Mouse (Mus musculus) forebrain, embryonic 13.5 days (tissue): ENCODE data around the gene Lmntd1. TPM values are rescaled to one million over a fixed set of nuclear protein-coding genes. Genes with fewer than 3 reads are reported as not detected.

Experiments
- ATAC-seq: fragments of 200-750 bp; cut with Nextera tagmentation; 2 replicates; pipeline ENCODE4 v1.8.0; 2017
- H3K27ac ChIP-seq: fragments of 300-500 bp; sonication (generic); 2 replicates; pipeline ENCODE4 v1.5.1; 2015; ENCODE audit warnings: inconsistent platforms, mild to moderate bottlenecking, moderate library complexity
- H3K27me3 ChIP-seq: fragments of 300-500 bp; sonication (generic); 2 replicates; pipeline ENCODE4 v1.6.1; 2015; ENCODE audit warnings: mild to moderate bottlenecking, inconsistent platforms
- H3K36me3 ChIP-seq: fragments of 300-500 bp; sonication (generic); 2 replicates; pipeline ENCODE4 v1.6.1; 2015; ENCODE audit warnings: mild to moderate bottlenecking, inconsistent platforms; ENCODE audit not compliant: poor library complexity, severe bottlenecking
- H3K4me1 ChIP-seq: fragments of 300-500 bp; sonication (generic); 2 replicates; pipeline ENCODE4 v1.6.1; 2015; ENCODE audit warnings: inconsistent platforms
- H3K4me2 ChIP-seq: fragments of 300-500 bp; sonication (generic); 2 replicates; pipeline ENCODE4 v1.6.1; 2015; ENCODE audit warnings: inconsistent platforms, mild to moderate bottlenecking, moderate library complexity
- H3K4me3 ChIP-seq: fragments of 300-500 bp; sonication (generic); 2 replicates; pipeline ENCODE4 v1.5.1; 2015; ENCODE audit warnings: mild to moderate bottlenecking, inconsistent platforms
- H3K9ac ChIP-seq: fragments of 300-500 bp; sonication (generic); 2 replicates; pipeline ENCODE4 v1.6.1; 2015; ENCODE audit warnings: mild to moderate bottlenecking, inconsistent platforms
- H3K9me3 ChIP-seq: fragments of 300-500 bp; sonication (generic); replicated peaks from 2 replicates; pipeline ENCODE4 v1.6.1; 2016; ENCODE audit warnings: inconsistent platforms
- WGBS: fragments of 180-500 bp; shearing (Covaris S2); methylation state at CpG from one replicate; pipeline ENCODE4 v1.1.7; 2015; 5-methylcytosine and 5-hydroxymethylcytosine counted together
- polyA plus RNA-seq: library from polyadenylated mRNA; unstranded; fragments of >200 nt; fragmentation: Nextera tagmentation; extraction: Ambion mirVana; gene quantifications from 2 replicates; pipeline ENCODE4 v1.2.1, GENCODE M21; 2015

Lmntd1 gene
- polyA plus RNA-seq, 1 experiment from 2014 or later, result 0.45 TPM

GRCm38 (mm10) chr6:145438851-145439250 lies 175.3 kb downstream of the Lmntd1 start:
- Histone ChIP-seq H3K27me3 (no peaks in the 10 kb centered on the region), H3K9ac (no peak overlapping the region), H3K4me2 (no peak overlapping the region), H3K36me3 (no peaks in the 10 kb centered on the region), H3K4me1 (no peaks in the 10 kb centered on the region), H3K9me3 (no peaks in the 10 kb centered on the region), H3K4me3 (no peak overlapping the region), H3K27ac (no peak overlapping the region)
- WGBS, result 85% methylated on average over 5 of the region's 5 CpGs
- no peak for ATAC-seq

DNA sequence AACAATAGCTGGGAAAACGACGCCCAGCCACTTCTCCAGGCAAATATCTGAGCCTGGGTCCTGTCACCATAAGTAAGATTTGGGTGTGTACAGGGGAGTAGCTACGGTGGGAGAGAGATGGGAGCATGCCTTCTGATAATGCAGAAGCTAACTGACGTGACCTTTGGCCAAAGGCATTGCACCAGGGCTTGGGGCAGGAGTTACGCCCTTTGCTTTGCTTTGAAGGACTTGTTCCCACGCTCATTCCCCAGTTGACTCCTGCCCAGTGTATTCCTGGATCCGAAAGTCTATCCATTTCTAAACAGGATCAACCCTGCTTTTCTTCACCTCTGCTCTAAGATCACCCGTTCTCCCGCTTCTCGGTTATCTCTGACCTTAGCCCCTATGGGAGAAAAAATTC lies 178.4 kb downstream of the Lmntd1 start:
- no peak overlapping the region for H3K9ac ChIP-seq
- no peak overlapping the region for H3K27ac ChIP-seq
- H3K36me3 ChIP-seq, result no peaks in the 10 kb centered on the region
- H3K4me3 ChIP-seq, result no peak overlapping the region
- peaks cover 7% of the 10 kb centered on the region; the same call in 1 of the 2 replicates for H3K4me1 ChIP-seq
- WGBS, result 86% methylated on average over 10 of the region's 10 CpGs
- no peaks in the 10 kb centered on the region for H3K9me3 ChIP-seq
- no peaks in the 10 kb centered on the region for H3K27me3 ChIP-seq
- no peak overlapping the region for H3K4me2 ChIP-seq
- ATAC-seq, result no peak

DNA sequence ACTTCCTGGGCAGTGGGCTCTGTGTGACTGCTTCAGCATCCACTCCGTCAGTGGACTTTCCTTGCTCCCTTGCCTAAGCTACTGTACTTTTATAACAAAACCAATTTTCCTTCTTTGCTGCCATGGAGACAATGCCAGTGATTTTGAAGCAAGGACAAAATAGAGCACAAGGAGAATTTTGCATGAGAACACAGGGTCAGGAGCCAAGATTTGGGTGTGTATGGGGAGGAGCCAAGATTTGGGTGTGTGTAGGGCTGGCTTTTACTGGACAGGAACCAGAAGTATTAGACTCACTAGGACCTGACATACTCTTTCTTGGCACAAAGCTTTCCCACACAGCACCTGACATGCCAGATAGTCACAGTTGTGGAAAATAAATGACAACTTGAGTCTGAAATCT lies 179.0 kb downstream of the Lmntd1 start:
- no peak overlapping the region for H3K9ac ChIP-seq
- H3K4me2 ChIP-seq, result no peak overlapping the region
- no peaks in the 10 kb centered on the region for H3K9me3 ChIP-seq
- no peak for ATAC-seq
- H3K27ac ChIP-seq, result no peak overlapping the region
- no peaks in the 10 kb centered on the region for H3K27me3 ChIP-seq
- H3K4me3 ChIP-seq, result no peak overlapping the region
- H3K36me3 ChIP-seq, result no peaks in the 10 kb centered on the region
- 100% methylated on average over 1 of the region's 1 CpGs for WGBS
- peaks cover 7% of the 10 kb centered on the region; the same call in 1 of the 2 replicates for H3K4me1 ChIP-seq

- H3K27me3 ChIP-seq, result no peaks in the 10 kb centered on the region
- WGBS, result 82% methylated on average over 8 of the region's 8 CpGs
- H3K9ac ChIP-seq, result no peak overlapping the region
- H3K9me3 ChIP-seq, result no peaks in the 10 kb centered on the region
- no peaks in the 10 kb centered on the region for H3K36me3 ChIP-seq
- H3K4me2 ChIP-seq, result no peak overlapping the region
- no peak overlapping the region for H3K27ac ChIP-seq
- peaks cover 7% of the 10 kb centered on the region; the same call in 1 of the 2 replicates for H3K4me1 ChIP-seq
- no peak for ATAC-seq
- no peak overlapping the region for H3K4me3 ChIP-seq
Measured at GRCm38 (mm10) chr6:145433897-145434296, 180.2 kb downstream of the Lmntd1 start.

DNA sequence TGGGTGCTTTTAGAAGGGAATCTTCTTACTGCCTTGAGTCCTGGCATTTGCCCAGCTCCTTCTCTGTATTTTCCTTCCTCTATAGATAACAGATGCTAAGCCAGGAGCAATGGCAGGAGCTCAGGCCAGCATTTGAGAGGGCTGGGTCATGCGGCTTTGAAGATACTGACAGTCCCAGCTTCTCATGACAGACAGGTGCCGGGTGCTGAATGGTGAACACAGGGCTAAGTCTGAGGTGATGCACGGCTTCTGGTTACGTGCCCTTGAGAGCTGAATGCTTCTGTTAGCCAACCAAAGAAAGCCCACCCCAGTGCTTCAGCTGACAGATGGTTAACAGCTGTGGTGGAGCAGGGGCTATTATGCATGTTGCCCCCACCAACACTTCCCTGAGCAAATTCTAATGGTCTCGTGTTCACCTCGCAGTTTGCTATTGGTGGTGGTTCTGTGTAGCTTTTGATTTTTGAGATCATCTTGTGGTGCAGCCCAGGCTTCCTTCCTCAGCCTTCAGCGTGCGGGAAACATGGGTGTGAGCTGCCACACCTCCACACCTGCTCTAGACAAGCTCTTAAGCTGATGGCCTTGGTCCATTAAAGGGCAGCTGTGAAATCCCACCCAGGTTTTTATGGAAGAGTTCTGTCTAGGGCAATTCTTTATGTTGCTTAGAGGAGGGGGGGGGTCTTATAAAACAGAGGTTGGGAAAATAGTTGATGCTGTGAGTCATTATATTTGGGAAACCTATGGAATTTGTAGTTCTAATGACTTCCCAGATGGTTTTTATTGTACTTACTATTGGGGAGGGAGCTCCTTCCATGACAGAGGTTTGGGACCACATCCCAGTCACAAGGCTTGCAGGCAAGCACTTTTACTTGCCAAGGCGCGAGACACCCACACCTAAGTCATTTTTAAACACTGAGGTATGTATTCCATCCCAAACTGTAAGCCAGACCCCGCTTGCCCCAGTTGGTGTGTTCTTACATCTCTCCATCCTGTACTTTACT lies 181.1 kb downstream of the Lmntd1 start:
- Histone ChIP-seq H3K4me1 (peaks cover 7% of the 10 kb centered on the region; the same call in 1 of the 2 replicates), H3K4me2 (no peak overlapping the region), H3K9ac (no peak overlapping the region), H3K36me3 (no peaks in the 10 kb centered on the region), H3K27me3 (no peaks in the 10 kb centered on the region), H3K9me3 (no peaks in the 10 kb centered on the region), H3K4me3 (no peak overlapping the region), H3K27ac (0 out of 2 replicates have a peak overlapping the region, but pooled peaks have one; percentile 25)
- WGBS, result 72% methylated on average over 11 of the region's 11 CpGs
- ATAC-seq, result peak; percentile 75

DNA sequence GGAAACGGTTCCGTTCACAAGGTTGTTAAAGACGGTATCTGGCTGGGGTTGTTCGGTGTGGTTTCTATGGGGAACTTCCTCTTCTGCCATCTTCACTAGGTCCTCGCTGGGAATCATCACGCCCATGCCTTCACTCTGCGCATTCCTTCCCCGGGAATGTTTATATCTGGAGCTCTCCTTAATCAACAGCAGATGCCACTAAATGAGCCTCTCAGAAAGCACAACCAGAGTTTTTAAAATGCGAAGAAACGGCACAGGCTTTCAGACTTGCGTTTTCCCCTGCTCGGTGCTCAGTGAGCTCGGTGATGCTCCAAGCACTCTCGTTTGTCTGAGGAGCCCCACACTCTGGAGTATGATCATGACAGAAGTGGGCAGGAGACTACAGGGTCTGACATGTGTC lies 182.4 kb downstream of the Lmntd1 start:
- ATAC-seq, result no peak
- 88% methylated on average over 14 of the region's 14 CpGs for WGBS
- no peaks in the 10 kb centered on the region for H3K9me3 ChIP-seq

DNA sequence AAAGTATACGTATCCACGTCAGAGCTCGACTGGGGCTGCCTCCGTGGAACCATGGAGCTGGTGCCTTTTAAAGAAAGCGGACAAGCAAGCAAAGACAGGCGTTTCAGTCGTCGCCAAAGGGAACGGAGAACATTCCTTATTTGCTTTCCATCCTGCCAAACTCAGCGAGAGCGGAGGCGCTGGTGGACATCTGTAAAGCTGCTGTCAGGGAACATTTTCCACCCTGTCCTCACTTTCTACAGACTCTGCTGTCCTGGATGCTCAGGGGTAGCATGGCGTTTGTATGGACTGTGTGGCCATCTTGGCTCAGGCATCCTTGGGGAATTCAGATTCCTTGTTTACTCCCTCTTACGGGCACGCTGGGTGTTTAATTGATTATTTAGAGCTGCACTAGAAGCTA lies 186.7 kb downstream of the Lmntd1 start:
- Histone ChIP-seq H3K27ac (no peak overlapping the region), H3K4me1 (no peaks in the 10 kb centered on the region), H3K4me2 (no peak overlapping the region), H3K4me3 (no peak overlapping the region), H3K36me3 (no peaks in the 10 kb centered on the region), H3K9ac (no peak overlapping the region), H3K27me3 (no peaks in the 10 kb centered on the region), H3K9me3 (no peaks in the 10 kb centered on the region)
- 88% methylated on average over 15 of the region's 15 CpGs for WGBS
- no peak for ATAC-seq

More for the DNA sequence above, 182.4 kb downstream of the Lmntd1 start:
- Histone ChIP-seq H3K27ac (no peak overlapping the region; the same call in 1 of the 2 replicates), H3K4me1 (peaks cover 7% of the 10 kb centered on the region; the same call in 1 of the 2 replicates), H3K9ac (no peak overlapping the region), H3K4me3 (no peak overlapping the region), H3K27me3 (no peaks in the 10 kb centered on the region), H3K4me2 (no peak overlapping the region), H3K36me3 (no peaks in the 10 kb centered on the region)

- Histone ChIP-seq H3K9me3 (no peaks in the 10 kb centered on the region), H3K4me3 (no peak overlapping the region), H3K36me3 (no peaks in the 10 kb centered on the region), H3K27ac (no peak overlapping the region), H3K4me1 (no peaks in the 10 kb centered on the region), H3K9ac (no peak overlapping the region), H3K27me3 (no peaks in the 10 kb centered on the region), H3K4me2 (no peak overlapping the region)
- no peak for ATAC-seq
- whole genome bisulfite sequencing, result 80% methylated on average over 10 of the region's 10 CpGs
Measured at GRCm38 (mm10) chr6:145426501-145426900, 187.6 kb downstream of the Lmntd1 start.

GRCm38 (mm10) chr6:145424156-145424555 lies 190.0 kb downstream of the Lmntd1 start:
- Histone ChIP-seq H3K4me3 (no peak overlapping the region), H3K4me2 (no peak overlapping the region), H3K27me3 (no peaks in the 10 kb centered on the region), H3K36me3 (no peaks in the 10 kb centered on the region), H3K4me1 (no peaks in the 10 kb centered on the region), H3K9ac (no peak overlapping the region), H3K27ac (no peak overlapping the region), H3K9me3 (no peaks in the 10 kb centered on the region)
- ATAC-seq, result no peak
- WGBS, result 64% methylated on average over 1 of the region's 1 CpGs

DNA sequence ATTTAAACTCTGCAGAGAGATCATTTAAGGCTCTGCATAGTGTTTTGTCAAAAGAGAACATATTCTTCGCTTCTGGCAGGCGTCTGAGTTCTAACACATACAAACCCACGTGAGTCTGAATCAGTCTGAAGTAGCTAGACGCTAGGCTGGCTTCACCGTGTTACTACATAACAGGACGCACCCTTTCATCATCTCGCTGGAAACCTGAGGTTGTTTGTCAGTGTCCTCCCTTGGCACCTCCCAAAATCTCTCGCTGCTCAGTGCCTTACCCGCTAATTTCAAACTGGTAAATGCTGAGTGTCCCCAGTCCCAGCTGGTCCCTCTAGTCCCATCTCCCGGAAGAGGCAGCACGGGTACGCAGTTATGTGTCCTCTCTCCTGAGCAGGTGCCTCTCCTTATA lies 190.6 kb downstream of the Lmntd1 start:
- no peaks in the 10 kb centered on the region for H3K4me1 ChIP-seq
- no peak for ATAC-seq
- H3K9me3 ChIP-seq, result no peaks in the 10 kb centered on the region
- WGBS, result 75% methylated on average over 12 of the region's 12 CpGs
- no peak overlapping the region for H3K27ac ChIP-seq
- no peak overlapping the region for H3K4me2 ChIP-seq
- no peaks in the 10 kb centered on the region for H3K27me3 ChIP-seq
- H3K4me3 ChIP-seq, result no peak overlapping the region
- H3K36me3 ChIP-seq, result no peaks in the 10 kb centered on the region
- no peak overlapping the region for H3K9ac ChIP-seq

GRCm38 (mm10) chr6:145421666-145422065 lies 192.5 kb downstream of the Lmntd1 start:
- no peak overlapping the region for H3K4me2 ChIP-seq
- H3K9me3 ChIP-seq, result no peaks in the 10 kb centered on the region
- no peak overlapping the region for H3K27ac ChIP-seq
- no peak overlapping the region for H3K9ac ChIP-seq
- 93% methylated on average over 9 of the region's 9 CpGs for WGBS
- H3K4me3 ChIP-seq, result no peak overlapping the region
- H3K4me1 ChIP-seq, result no peaks in the 10 kb centered on the region
- no peaks in the 10 kb centered on the region for H3K27me3 ChIP-seq
- no peaks in the 10 kb centered on the region for H3K36me3 ChIP-seq
- ATAC-seq, result no peak

GRCm38 (mm10) chr6:145420407-145420806 lies 193.7 kb downstream of the Lmntd1 start:
- Histone ChIP-seq H3K4me2 (no peak overlapping the region), H3K27me3 (no peaks in the 10 kb centered on the region), H3K4me3 (no peak overlapping the region), H3K27ac (no peak overlapping the region), H3K9ac (no peak overlapping the region), H3K4me1 (no peaks in the 10 kb centered on the region), H3K9me3 (no peaks in the 10 kb centered on the region), H3K36me3 (no peaks in the 10 kb centered on the region)
- WGBS, result 64% methylated on average over 4 of the region's 4 CpGs
- no peak for ATAC-seq
